Mouse (Mus musculus): ENCODE measurements around the gene Zfand3.

DNA sequence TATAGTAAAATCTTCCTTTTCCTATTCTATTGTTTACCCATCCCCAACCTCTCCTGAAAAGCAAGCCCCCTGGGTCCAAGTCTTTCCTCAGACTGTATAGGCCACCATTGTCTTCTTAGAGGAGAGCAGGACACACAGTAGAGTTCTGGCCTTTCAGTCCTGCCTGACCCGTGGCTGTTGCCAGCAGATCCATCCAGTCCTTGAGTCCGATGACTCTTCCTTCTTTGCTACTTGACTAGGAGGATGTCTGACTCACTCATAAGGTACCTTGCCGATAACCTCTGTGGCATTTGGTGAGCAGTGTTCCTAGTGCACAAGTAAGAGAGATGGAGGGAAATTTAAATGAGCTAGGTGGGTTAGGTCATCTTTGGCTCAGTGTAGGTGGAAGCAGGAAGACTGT lies 68.1 kb downstream of the Zfand3 start:
- TF ChIP-seq MYOD1 (IDR thresholded peaks at IDR 0.05; ENCODE audit: control insufficient read depth in 1 of 3, insufficient read length in 2 of 3, low read depth in 2 of 3) (no peak), POLR2A (IDR thresholded peaks at IDR 0.05; ENCODE audit: insufficient read length, low read depth) (no peak)
